Comparison of ENCODE assay signal across 8 mouse cellular contexts in genomic region chr12:5237078-5237477, GRCm38 (mm10).
DNase-seq lines count a peak whose midpoint lies in the region; ATAC-seq lines count a peak whose summit lies in the region.

No protein-coding gene starts in this region.

- H3K4me1 ChIP-seq in midbrain, embryonic 13.5 days (replicated peaks) = peaks cover 40% of the 10 kb centered on the region
- H3K4me1 ChIP-seq in midbrain, embryonic 10.5 days = peaks cover 20% of the 10 kb centered on the region
- peaks cover 65% of the 10 kb centered on the region for H3K4me1 ChIP-seq in forebrain, embryonic 13.5 days
- H3K4me1 ChIP-seq in limb, embryonic 15.5 days = peaks cover 22% of the 10 kb centered on the region

- no peak overlapping the region for H3K27ac ChIP-seq in midbrain, embryonic 13.5 days
- H3K27ac ChIP-seq in midbrain, embryonic 10.5 days (replicated peaks) = no peak overlapping the region
- H3K27ac ChIP-seq in forebrain, embryonic 13.5 days = no peak overlapping the region
- no peak overlapping the region for H3K27ac ChIP-seq in limb, embryonic 15.5 days

- WGBS in midbrain, embryonic 13.5 days = 65% methylated on average over 5 of the region's 5 CpGs
- 87% methylated on average over 5 of the region's 5 CpGs for WGBS in midbrain, embryonic 10.5 days
- WGBS in forebrain, embryonic 13.5 days = 67% methylated on average over 5 of the region's 5 CpGs
- 57% methylated on average over 5 of the region's 5 CpGs for WGBS in limb, embryonic 15.5 days

- no peaks in the 10 kb centered on the region for H3K9me3 ChIP-seq in midbrain, embryonic 13.5 days
- no peaks in the 10 kb centered on the region for H3K9me3 ChIP-seq in midbrain, embryonic 10.5 days (replicated peaks)
- no peaks in the 10 kb centered on the region for H3K9me3 ChIP-seq in forebrain, embryonic 13.5 days (replicated peaks)
- no peaks in the 10 kb centered on the region for H3K9me3 ChIP-seq in limb, embryonic 15.5 days

- H3K4me3 ChIP-seq in midbrain, embryonic 13.5 days (replicated peaks) = no peak overlapping the region
- no peak overlapping the region for H3K4me3 ChIP-seq in midbrain, embryonic 10.5 days
- no peak overlapping the region for H3K4me3 ChIP-seq in forebrain, embryonic 13.5 days
- no peak overlapping the region for H3K4me3 ChIP-seq in limb, embryonic 15.5 days

- no peak overlapping the region for H3K4me2 ChIP-seq in midbrain, embryonic 13.5 days (replicated peaks)
- H3K4me2 ChIP-seq in forebrain, embryonic 13.5 days = no peak overlapping the region
- H3K4me2 ChIP-seq in limb, embryonic 15.5 days = no peak overlapping the region

- no peaks in the 10 kb centered on the region for H3K27me3 ChIP-seq in midbrain, embryonic 13.5 days
- no peaks in the 10 kb centered on the region for H3K27me3 ChIP-seq in midbrain, embryonic 10.5 days (ENCODE audit: low read depth, poor library complexity, severe bottlenecking)
- 0 out of 2 replicates have a peak, but pooled peaks cover 3% of the 10 kb centered on the region for H3K27me3 ChIP-seq in forebrain, embryonic 13.5 days
- no peaks in the 10 kb centered on the region for H3K27me3 ChIP-seq in limb, embryonic 15.5 days

- H3K36me3 ChIP-seq in midbrain, embryonic 13.5 days = no peaks in the 10 kb centered on the region
- no peaks in the 10 kb centered on the region for H3K36me3 ChIP-seq in midbrain, embryonic 10.5 days
- no peaks in the 10 kb centered on the region for H3K36me3 ChIP-seq in forebrain, embryonic 13.5 days (ENCODE audit: poor library complexity, severe bottlenecking)
- no peaks in the 10 kb centered on the region for H3K36me3 ChIP-seq in limb, embryonic 15.5 days

- no peak overlapping the region for H3K9ac ChIP-seq in midbrain, embryonic 13.5 days (replicated peaks)
- H3K9ac ChIP-seq in forebrain, embryonic 13.5 days = no peak overlapping the region
- H3K9ac ChIP-seq in limb, embryonic 15.5 days = no peak overlapping the region

- ATAC-seq in midbrain, embryonic 13.5 days = 0 out of 2 replicates have a peak, but pooled peaks have one; percentile 54
- peak; percentile 68 for ATAC-seq in forebrain, embryonic 13.5 days
- peak; percentile 61; the same call in 1 of the 2 replicates for ATAC-seq in limb, embryonic 15.5 days (ENCODE audit: insufficient number of reproducible peaks, low FRiP score, low TSS enrichment, low read depth)
- no peak for ATAC-seq in erythroid progenitor cell, adult 5-6 weeks (replicated peaks; ENCODE audit: low FRiP score, poor library complexity, severe bottlenecking)
- ATAC-seq in megakaryocyte, adult 5-6 weeks (ENCODE audit: poor library complexity, severe bottlenecking) = no peak

- DNase-seq in midbrain, embryonic 10.5 days (ENCODE audit: low spot score) = no peak
- DNase-seq in heart, postnatal 4 days = peak; percentile 79
- no peak for DNase-seq in layer of hippocampus, adult 8-10 months (ENCODE audit: low spot score in 2 of 2)

Comparison
In these comparisons a context has a peak if more than half of its experiments do, and no peak if none do; other contexts are left out.
1. ATAC-seq: peak in midbrain, embryonic 13.5 days (single experiment), forebrain, embryonic 13.5 days (single experiment) and limb, embryonic 15.5 days (single experiment); none in erythroid progenitor cell, adult 5-6 weeks (single experiment) and megakaryocyte, adult 5-6 weeks (single experiment).